Mouse (Mus musculus): ENCODE measurements around the gene Dscaml1. TPM values are rescaled to one million over a fixed set of nuclear protein-coding genes. Genes with fewer than 3 reads are reported as not detected.
A peak's percentile ranks its signal among the peaks of the same experiment; 100 is the strongest.

Dscaml1 gene
- polyA plus RNA-seq (2016; fragmentation: Nextera tagmentation; extraction: Ambion mirVana): 0.23 and 0.66 TPM in 2 replicates

GRCm38 (mm10) chr9:45426456-45426855, at the start of gene Dscaml1:
TSS of gene Dscaml1 (plus strand) at chr9:45426628.
- no peaks in the 10 kb centered on the region for H3K9me3 ChIP-seq (replicated peaks)
- H3K27me3 ChIP-seq (ENCODE audit: low read depth, poor library complexity, severe bottlenecking): peaks cover 53% of the 10 kb centered on the region
- H3K4me1 ChIP-seq: peaks cover 17% of the 10 kb centered on the region
- WGBS: 86% methylated on average over 4 of the region's 4 CpGs
- no peak for DNase-seq (ENCODE audit: low spot score)
- H3K4me3 ChIP-seq: no peak within 1 kb of the TSS
- no peak within 1 kb of the TSS for H3K27ac ChIP-seq (replicated peaks)
- H3K36me3 ChIP-seq: no peaks in the 10 kb centered on the region

- no peak overlapping the region for H3K27ac ChIP-seq (replicated peaks)
- H3K36me3 ChIP-seq: peaks cover 76% of the 10 kb centered on the region
- H3K4me1 ChIP-seq: peaks cover 40% of the 10 kb centered on the region
- no peaks in the 10 kb centered on the region for H3K9me3 ChIP-seq (replicated peaks)
- 78% methylated on average over 2 of the region's 2 CpGs for WGBS
- no peaks in the 10 kb centered on the region for H3K27me3 ChIP-seq (ENCODE audit: low read depth, poor library complexity, severe bottlenecking)
- H3K4me3 ChIP-seq: no peak overlapping the region
- DNase-seq (ENCODE audit: low spot score): no peak
These were observed 49.5 kb upstream of the Dscaml1 start for GRCm38 (mm10) chr9:45376883-45377282.

GRCm38 (mm10) chr9:45380411-45381251, 45.8 kb upstream of the Dscaml1 start:
- Histone ChIP-seq H3K9me3 (replicated peaks) (no peaks in the 10 kb centered on the region), H3K27me3 (ENCODE audit: low read depth, poor library complexity, severe bottlenecking) (no peaks in the 10 kb centered on the region), H3K27ac (replicated peaks) (no peak overlapping the region), H3K4me3 (no peak overlapping the region), H3K4me1 (peaks cover 21% of the 10 kb centered on the region), H3K36me3 (peaks cover 65% of the 10 kb centered on the region)
- DNase-seq (ENCODE audit: low spot score): no peak
- 74% methylated on average over 10 of the region's 10 CpGs for WGBS

- no peaks in the 10 kb centered on the region for H3K9me3 ChIP-seq (replicated peaks)
- no peaks in the 10 kb centered on the region for H3K27me3 ChIP-seq (ENCODE audit: low read depth, poor library complexity, severe bottlenecking)
- no peak for DNase-seq (ENCODE audit: low spot score)
- H3K27ac ChIP-seq (replicated peaks): no peak overlapping the region
- peaks cover 48% of the 10 kb centered on the region for H3K36me3 ChIP-seq
- WGBS: 85% methylated on average over 5 of the region's 5 CpGs
- no peak overlapping the region for H3K4me3 ChIP-seq
- H3K4me1 ChIP-seq: peaks cover 21% of the 10 kb centered on the region
These were observed 44.1 kb upstream of the Dscaml1 start for GRCm38 (mm10) chr9:45382336-45382735.

- Histone ChIP-seq H3K27ac (replicated peaks) (no peak overlapping the region), H3K9me3 (replicated peaks) (no peaks in the 10 kb centered on the region), H3K4me3 (no peak overlapping the region), H3K36me3 (peaks cover 43% of the 10 kb centered on the region), H3K4me1 (peaks cover 21% of the 10 kb centered on the region), H3K27me3 (ENCODE audit: low read depth, poor library complexity, severe bottlenecking) (no peaks in the 10 kb centered on the region)
- DNase-seq (ENCODE audit: low spot score): no peak
- 89% methylated on average over 5 of the region's 5 CpGs for WGBS
These were observed 43.6 kb upstream of the Dscaml1 start for GRCm38 (mm10) chr9:45382834-45383233.

- Histone ChIP-seq H3K4me3 (no peak overlapping the region), H3K27ac (replicated peaks) (no peak overlapping the region), H3K36me3 (peaks cover 38% of the 10 kb centered on the region), H3K27me3 (ENCODE audit: low read depth, poor library complexity, severe bottlenecking) (no peaks in the 10 kb centered on the region), H3K4me1 (peaks cover 17% of the 10 kb centered on the region), H3K9me3 (replicated peaks) (no peaks in the 10 kb centered on the region)
- WGBS: 94% methylated on average over 6 of the region's 6 CpGs
- DNase-seq (ENCODE audit: low spot score): no peak
These were observed 42.5 kb upstream of the Dscaml1 start for GRCm38 (mm10) chr9:45383883-45384282.

GRCm38 (mm10) chr9:45386698-45387097, 39.7 kb upstream of the Dscaml1 start:
- H3K27ac ChIP-seq (replicated peaks): no peak overlapping the region
- DNase-seq (ENCODE audit: low spot score): no peak
- no peaks in the 10 kb centered on the region for H3K9me3 ChIP-seq (replicated peaks)
- H3K27me3 ChIP-seq (ENCODE audit: low read depth, poor library complexity, severe bottlenecking): no peaks in the 10 kb centered on the region
- WGBS: 89% methylated on average over 5 of the region's 5 CpGs
- H3K4me1 ChIP-seq: no peaks in the 10 kb centered on the region
- H3K36me3 ChIP-seq: peaks cover 32% of the 10 kb centered on the region
- H3K4me3 ChIP-seq: no peak overlapping the region

GRCm38 (mm10) chr9:45388385-45388994, 37.9 kb upstream of the Dscaml1 start:
- H3K27me3 ChIP-seq (ENCODE audit: low read depth, poor library complexity, severe bottlenecking): no peaks in the 10 kb centered on the region
- H3K36me3 ChIP-seq: peaks cover 40% of the 10 kb centered on the region
- no peaks in the 10 kb centered on the region for H3K4me1 ChIP-seq
- H3K27ac ChIP-seq (replicated peaks): no peak overlapping the region
- no peak overlapping the region for H3K4me3 ChIP-seq
- 50% methylated on average over 12 of the region's 12 CpGs for WGBS
- DNase-seq (ENCODE audit: low spot score): peak; percentile 79
- no peaks in the 10 kb centered on the region for H3K9me3 ChIP-seq (replicated peaks)

- no peak for DNase-seq (ENCODE audit: low spot score)
- no peaks in the 10 kb centered on the region for H3K4me1 ChIP-seq
- H3K4me3 ChIP-seq: no peak overlapping the region
- H3K27ac ChIP-seq (replicated peaks): no peak overlapping the region
- H3K36me3 ChIP-seq: peaks cover 42% of the 10 kb centered on the region
- no peaks in the 10 kb centered on the region for H3K9me3 ChIP-seq (replicated peaks)
- 89% methylated on average over 8 of the region's 8 CpGs for WGBS
- no peaks in the 10 kb centered on the region for H3K27me3 ChIP-seq (ENCODE audit: low read depth, poor library complexity, severe bottlenecking)
These were observed 36.8 kb upstream of the Dscaml1 start for GRCm38 (mm10) chr9:45389596-45389995.

GRCm38 (mm10) chr9:45391299-45391698, 35.1 kb upstream of the Dscaml1 start:
- no peak overlapping the region for H3K4me3 ChIP-seq
- DNase-seq (ENCODE audit: low spot score): no peak
- no peaks in the 10 kb centered on the region for H3K27me3 ChIP-seq (ENCODE audit: low read depth, poor library complexity, severe bottlenecking)
- H3K4me1 ChIP-seq: no peaks in the 10 kb centered on the region
- no peaks in the 10 kb centered on the region for H3K9me3 ChIP-seq (replicated peaks)
- WGBS: 78% methylated on average over 7 of the region's 7 CpGs
- H3K27ac ChIP-seq (replicated peaks): no peak overlapping the region
- H3K36me3 ChIP-seq: peaks cover 59% of the 10 kb centered on the region

- Histone ChIP-seq H3K4me3 (no peak overlapping the region), H3K4me1 (no peaks in the 10 kb centered on the region), H3K36me3 (peaks cover 62% of the 10 kb centered on the region), H3K9me3 (replicated peaks) (no peaks in the 10 kb centered on the region), H3K27me3 (ENCODE audit: low read depth, poor library complexity, severe bottlenecking) (no peaks in the 10 kb centered on the region), H3K27ac (replicated peaks) (no peak overlapping the region)
- WGBS: 92% methylated on average over 6 of the region's 6 CpGs
- no peak for DNase-seq (ENCODE audit: low spot score)
These were observed 31.2 kb upstream of the Dscaml1 start for GRCm38 (mm10) chr9:45395218-45395617.

- Histone ChIP-seq H3K4me1 (no peaks in the 10 kb centered on the region), H3K9me3 (replicated peaks) (no peaks in the 10 kb centered on the region), H3K4me3 (no peak overlapping the region), H3K36me3 (peaks cover 56% of the 10 kb centered on the region), H3K27me3 (ENCODE audit: low read depth, poor library complexity, severe bottlenecking) (no peaks in the 10 kb centered on the region), H3K27ac (replicated peaks) (no peak overlapping the region)
- DNase-seq (ENCODE audit: low spot score): no peak
- WGBS: 68% methylated on average over 3 of the region's 3 CpGs
These were observed 30.6 kb upstream of the Dscaml1 start for GRCm38 (mm10) chr9:45395796-45396195.

GRCm38 (mm10) chr9:45398336-45398735, 28.1 kb upstream of the Dscaml1 start:
- H3K27me3 ChIP-seq (ENCODE audit: low read depth, poor library complexity, severe bottlenecking): no peaks in the 10 kb centered on the region; the same call in 1 of the 2 replicates
- no peaks in the 10 kb centered on the region for H3K9me3 ChIP-seq (replicated peaks)
- no peak overlapping the region for H3K4me3 ChIP-seq
- no peak overlapping the region for H3K27ac ChIP-seq (replicated peaks)
- 64% methylated on average over 1 of the region's 1 CpGs for WGBS
- H3K4me1 ChIP-seq: no peaks in the 10 kb centered on the region
- no peak for DNase-seq (ENCODE audit: low spot score)
- H3K36me3 ChIP-seq: peaks cover 33% of the 10 kb centered on the region

All from midbrain, embryonic 10.5 days (tissue).